In genomic region chr17:31282687-31283053, GRCm38 (mm10) we compare ENCODE assay signal across 18 mouse cellular contexts. TPM values are rescaled to one million over a fixed set of nuclear protein-coding genes. Genes with fewer than 3 reads are reported as not detected.
DNase-seq lines count a peak whose midpoint lies in the region; ATAC-seq and TF ChIP-seq lines count a peak whose summit lies in the region.
"Had no signal": no experiment of that assay in that cellular context is flagged by ENCODE, and none has a peak within 500 bp of the region (broad histone marks: within the 10 kb centered on the region; RNA-seq: fewer than 3 reads in every experiment).

No protein-coding gene starts in this region.

- WGBS in hindbrain, embryonic 13.5 days: 11% methylated on average over 7 of the region's 7 CpGs
- WGBS in hindbrain, embryonic 11.5 days: 15% methylated on average over 7 of the region's 7 CpGs
- 10% methylated on average over 7 of the region's 7 CpGs for WGBS in midbrain, embryonic 11.5 days
- 21% methylated on average over 7 of the region's 7 CpGs for WGBS in embryonic facial prominence, embryonic 10.5 days

- DNase-seq in hindbrain, embryonic 11.5 days (ENCODE audit: low spot score): no peak
- DNase-seq in ZHBTc4 (ENCODE audit: low read depth, low spot score): peak; percentile 54
- no peak for DNase-seq in midbrain, embryonic 11.5 days (ENCODE audit: low spot score, missing footprints)
- no peak for DNase-seq in natural killer cell, adult 2 months (ENCODE audit: low spot score in 2 of 2)
- no peak for DNase-seq in embryonic facial prominence, embryonic 10.5 days (ENCODE audit: low spot score)
- DNase-seq in gastrocnemius, adult 18-20 months (ENCODE audit: low spot score): no peak
- DNase-seq: adrenal gland, postnatal 10 days; cerebellum, adult 11 months; kidney, adult 11 months; kidney, postnatal 10 days; left cerebral cortex, postnatal 4 days; liver had no signal

- peaks cover 10% of the 10 kb centered on the region for H3K4me1 ChIP-seq in hindbrain, embryonic 13.5 days (replicated peaks)
- no peaks in the 10 kb centered on the region; the same call in 1 of the 2 replicates for H3K4me1 ChIP-seq in hindbrain, embryonic 11.5 days (replicated peaks; ENCODE audit: control insufficient read depth, insufficient read depth, low read length)
- peaks cover 63% of the 10 kb centered on the region for H3K4me1 ChIP-seq in E14TG2a.4 (replicated peaks; ENCODE audit: low read depth, low read length)
- H3K4me1 ChIP-seq in midbrain, embryonic 11.5 days (ENCODE audit: control insufficient read depth, insufficient read depth, low read length): peaks cover 5% of the 10 kb centered on the region
- H3K4me1 ChIP-seq in embryonic facial prominence, embryonic 10.5 days: peaks cover 16% of the 10 kb centered on the region

- peak overlapping the region; percentile 9; the same call in 1 of the 2 replicates for H3K4me2 ChIP-seq in hindbrain, embryonic 13.5 days
- H3K4me2 ChIP-seq in hindbrain, embryonic 11.5 days (replicated peaks; ENCODE audit: low read depth, low read length): no peak overlapping the region
- peak overlapping the region; percentile 11; the same call in 1 of the 2 replicates for H3K4me2 ChIP-seq in midbrain, embryonic 11.5 days
- H3K4me2 ChIP-seq: neural tube, embryonic 12.5 days had no signal

- H3K36me3 ChIP-seq in hindbrain, embryonic 13.5 days: no peaks in the 10 kb centered on the region
- no peaks in the 10 kb centered on the region for H3K36me3 ChIP-seq in hindbrain, embryonic 11.5 days (ENCODE audit: control insufficient read depth, insufficient read depth, low read length)
- no peaks in the 10 kb centered on the region for H3K36me3 ChIP-seq in E14TG2a.4 (ENCODE audit: insufficient read depth, low read length)
- H3K36me3 ChIP-seq in midbrain, embryonic 11.5 days (ENCODE audit: control insufficient read depth, insufficient read depth, low read length): no peaks in the 10 kb centered on the region
- H3K36me3 ChIP-seq in embryonic facial prominence, embryonic 10.5 days (replicated peaks): no peaks in the 10 kb centered on the region
- H3K36me3 ChIP-seq: neural tube, embryonic 12.5 days had no signal

- H3K27ac ChIP-seq in hindbrain, embryonic 13.5 days: no peak overlapping the region
- no peak overlapping the region for H3K27ac ChIP-seq in hindbrain, embryonic 11.5 days (ENCODE audit: low read depth, low read length)
- H3K27ac ChIP-seq in midbrain, embryonic 11.5 days (ENCODE audit: low read depth, low read length): no peak overlapping the region
- H3K27ac ChIP-seq in embryonic facial prominence, embryonic 10.5 days (replicated peaks): no peak overlapping the region
- H3K27ac ChIP-seq: neural tube, embryonic 12.5 days; stomach, postnatal 0 days had no signal

- no peak for TF ChIP-seq CTCF in E14TG2a.4 (conservative IDR thresholded peaks at IDR 0.05; ENCODE audit: low read length)

- H3K4me3 ChIP-seq in hindbrain, embryonic 13.5 days: no peak overlapping the region
- no peak overlapping the region for H3K4me3 ChIP-seq in hindbrain, embryonic 11.5 days (ENCODE audit: low read depth, low read length)
- peak overlapping the region; percentile 39 for H3K4me3 ChIP-seq in E14TG2a.4 (replicated peaks; ENCODE audit: low read length)
- no peak overlapping the region for H3K4me3 ChIP-seq in midbrain, embryonic 11.5 days (ENCODE audit: low read depth, low read length)
- no peak overlapping the region for H3K4me3 ChIP-seq in embryonic facial prominence, embryonic 10.5 days
- H3K4me3 ChIP-seq: neural tube, embryonic 12.5 days had no signal

- H3K9me3 ChIP-seq in hindbrain, embryonic 13.5 days: no peaks in the 10 kb centered on the region
- no peaks in the 10 kb centered on the region for H3K9me3 ChIP-seq in hindbrain, embryonic 11.5 days (ENCODE audit: control insufficient read depth, low read length)
- H3K9me3 ChIP-seq in E14TG2a.4 (ENCODE audit: low read length): no peaks in the 10 kb centered on the region
- no peaks in the 10 kb centered on the region for H3K9me3 ChIP-seq in midbrain, embryonic 11.5 days (ENCODE audit: control insufficient read depth, low read length)
- H3K9me3 ChIP-seq in embryonic facial prominence, embryonic 10.5 days: no peaks in the 10 kb centered on the region
- H3K9me3 ChIP-seq: neural tube, embryonic 12.5 days had no signal

- H3K27me3 ChIP-seq in hindbrain, embryonic 13.5 days: no peaks in the 10 kb centered on the region
- H3K27me3 ChIP-seq in hindbrain, embryonic 11.5 days (ENCODE audit: control insufficient read depth, insufficient read depth, low read length): no peaks in the 10 kb centered on the region
- no peaks in the 10 kb centered on the region for H3K27me3 ChIP-seq in E14TG2a.4 (ENCODE audit: insufficient read depth, low read length)
- H3K27me3 ChIP-seq in midbrain, embryonic 11.5 days (ENCODE audit: control insufficient read depth, insufficient read depth, low read length): no peaks in the 10 kb centered on the region
- no peaks in the 10 kb centered on the region for H3K27me3 ChIP-seq in embryonic facial prominence, embryonic 10.5 days (replicated peaks; ENCODE audit: low read depth, poor library complexity, severe bottlenecking)
- H3K27me3 ChIP-seq: neural tube, embryonic 12.5 days had no signal

- H3K9ac ChIP-seq in hindbrain, embryonic 13.5 days: no peak overlapping the region
- H3K9ac ChIP-seq in hindbrain, embryonic 11.5 days (ENCODE audit: low read depth, low read length): no peak overlapping the region
- no peak overlapping the region for H3K9ac ChIP-seq in midbrain, embryonic 11.5 days (ENCODE audit: low read length)
- H3K9ac ChIP-seq: neural tube, embryonic 12.5 days had no signal

- ATAC-seq in hindbrain, embryonic 13.5 days (ENCODE audit: low FRiP score): no peak
- no peak for ATAC-seq in hindbrain, embryonic 11.5 days (ENCODE audit: low FRiP score)
- no peak for ATAC-seq in midbrain, embryonic 11.5 days (ENCODE audit: low FRiP score)

RNA-seq across cellular contexts. Expression of gene Slc37a1, which starts 3.9 kb away (rescaled TPM):
- polyA plus RNA-seq in hindbrain, embryonic 13.5 days (2015; fragmentation: Nextera tagmentation; extraction: Ambion mirVana): 13.2 and 15.5 TPM in 2 replicates
- polyA plus RNA-seq in hindbrain, embryonic 11.5 days (2014; fragmentation: Nextera tagmentation; extraction: Ambion mirVana): 13.0 and 13.3 TPM in 2 replicates
- polyA plus RNA-seq in midbrain, embryonic 11.5 days (2014; fragmentation: Nextera tagmentation; extraction: Ambion mirVana): 5.8 and 6.6 TPM in 2 replicates
- 5.3 and 7.7 TPM in 2 replicates for polyA plus RNA-seq in embryonic facial prominence, embryonic 10.5 days (2016; fragmentation: Nextera tagmentation; extraction: Ambion mirVana)
- total RNA-seq in gastrocnemius, adult 18-20 months (2021): 1 to 10 TPM; 3.7 to 5.9 TPM

RNA-seq across cellular contexts. Expression of gene Rsph1, which starts 5.5 kb away (rescaled TPM):
- polyA plus RNA-seq in hindbrain, embryonic 13.5 days (2015; fragmentation: Nextera tagmentation; extraction: Ambion mirVana): 5.4 and 9.0 TPM in 2 replicates
- polyA plus RNA-seq in hindbrain, embryonic 11.5 days (2014; fragmentation: Nextera tagmentation; extraction: Ambion mirVana): 5.1 TPM in 2 replicates
- 0.63 and 1.7 TPM in 2 replicates for polyA plus RNA-seq in midbrain, embryonic 11.5 days (2014; fragmentation: Nextera tagmentation; extraction: Ambion mirVana)
- polyA plus RNA-seq in embryonic facial prominence, embryonic 10.5 days (2016; fragmentation: Nextera tagmentation; extraction: Ambion mirVana): 1.8 and 2.1 TPM in 2 replicates
- 10 to 100 TPM in 1 of 2 experiments, 1 to 10 TPM in 1; 2.4 to 11.6 TPM for total RNA-seq in gastrocnemius, adult 18-20 months (2021)
- total RNA-seq: CH12.LX; monocyte, adult 5-6 weeks had no signal
